ENCODE assay signal across 15 mouse cellular contexts in the genomic region with DNA sequence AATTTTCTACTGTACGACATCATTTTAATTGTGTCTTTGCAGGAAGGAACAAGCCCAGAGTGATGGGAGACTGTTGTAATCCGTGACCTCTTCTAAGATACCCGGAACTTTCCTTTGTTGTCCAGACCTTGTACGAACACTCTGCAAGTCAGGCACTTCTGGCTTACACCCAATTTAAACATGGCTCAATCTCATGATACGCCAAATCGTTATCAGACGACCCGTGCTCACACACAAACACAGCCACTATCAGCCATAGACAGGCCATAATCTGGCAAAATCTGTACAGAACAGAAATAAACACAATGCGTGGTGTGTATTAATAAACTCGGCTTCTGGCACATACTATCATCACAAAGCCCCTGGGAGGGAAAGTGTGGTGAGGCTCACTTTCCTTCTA.
A peak's percentile ranks its signal among the peaks of the same experiment; 100 is the strongest.
DNase-seq lines count a peak whose midpoint lies in the region; ATAC-seq and TF ChIP-seq lines count a peak whose summit lies in the region.
"Had no signal": no experiment of that assay in that cellular context is flagged by ENCODE, and none has a peak within 500 bp of the region (broad histone marks: within the 10 kb centered on the region; RNA-seq: fewer than 3 reads in every experiment).

No protein-coding gene starts in this region.

- no peak overlapping the region for H3K27ac ChIP-seq in heart, embryonic 11.5 days (ENCODE audit: low read depth, low read length)
- no peak overlapping the region for H3K27ac ChIP-seq in lung, embryonic 14.5 days (ENCODE audit: low read depth)
- H3K27ac ChIP-seq: left cerebral cortex, adult 2 months; limb, embryonic 12.5 days; neural tube, embryonic 12.5 days had no signal

- ATAC-seq in heart, embryonic 11.5 days (replicated peaks; ENCODE audit: insufficient number of reproducible peaks, low FRiP score, low TSS enrichment), result peak; percentile 62; the same call in 1 of the 2 replicates
- 0 out of 2 replicates have a peak, but pooled peaks have one; percentile 38 for ATAC-seq in lung, embryonic 14.5 days (ENCODE audit: insufficient read depth)
- ATAC-seq: midbrain, embryonic 16.5 days had no signal

- no peaks in the 10 kb centered on the region for H3K27me3 ChIP-seq in heart, embryonic 11.5 days (ENCODE audit: control insufficient read depth, insufficient read depth, low read length)
- no peaks in the 10 kb centered on the region for H3K27me3 ChIP-seq in lung, embryonic 14.5 days (ENCODE audit: insufficient read depth, low read length)
- H3K27me3 ChIP-seq: limb, embryonic 12.5 days; neural tube, embryonic 12.5 days had no signal

- intact Hi-C loops in heart, postnatal 14 days (cut with DNase I), result no loop called here

- no peak overlapping the region for H3K4me2 ChIP-seq in heart, embryonic 11.5 days
- no peak overlapping the region for H3K4me2 ChIP-seq in lung, embryonic 14.5 days
- H3K4me2 ChIP-seq: limb, embryonic 12.5 days; neural tube, embryonic 12.5 days had no signal

- H3K4me1 ChIP-seq in heart, embryonic 11.5 days (ENCODE audit: control insufficient read depth, insufficient read depth, low read length), result no peaks in the 10 kb centered on the region
- peaks cover 8% of the 10 kb centered on the region; the same call in 1 of the 2 replicates for H3K4me1 ChIP-seq in lung, embryonic 14.5 days (ENCODE audit: insufficient read depth)
- H3K4me1 ChIP-seq: limb, embryonic 12.5 days; neural tube, embryonic 12.5 days had no signal

- no peak for TF ChIP-seq CTCF in lung, embryonic 14.5 days (IDR thresholded peaks at IDR 0.05; ENCODE audit: low read depth)

- H3K9ac ChIP-seq in heart, embryonic 11.5 days (ENCODE audit: low read depth, low read length), result no peak overlapping the region
- H3K9ac ChIP-seq in lung, embryonic 14.5 days, result no peak overlapping the region
- H3K9ac ChIP-seq: limb, embryonic 12.5 days; neural tube, embryonic 12.5 days had no signal

- no peak overlapping the region for H3K4me3 ChIP-seq in heart, embryonic 11.5 days (ENCODE audit: low read depth, low read length)
- no peak overlapping the region for H3K4me3 ChIP-seq in lung, embryonic 14.5 days (ENCODE audit: low read depth, low read length)
- H3K4me3 ChIP-seq: erythroblast, embryonic 14.5 days; left cerebral cortex, adult 2 months; limb, embryonic 12.5 days; neural tube, embryonic 12.5 days had no signal

- H3K9me3 ChIP-seq in heart, embryonic 11.5 days (replicated peaks; ENCODE audit: control insufficient read depth, low read length), result no peaks in the 10 kb centered on the region
- H3K9me3 ChIP-seq in lung, embryonic 14.5 days (ENCODE audit: low read depth, low read length), result no peaks in the 10 kb centered on the region
- H3K9me3 ChIP-seq: limb, embryonic 12.5 days; neural tube, embryonic 12.5 days had no signal

- DNase-seq in heart, adult 8-10 months (ENCODE audit: low spot score), result peak; percentile 35
- no peak for DNase-seq in heart, postnatal 14 days
- peak; percentile 3 to 5 for DNase-seq in adrenal gland, postnatal 36 days
- DNase-seq in lung, embryonic 14.5 days, result peak; percentile 57
- no peak for DNase-seq in thymus, postnatal 10 days (ENCODE audit: low spot score in 2 of 2)
- DNase-seq in frontal cortex, postnatal 25 days (ENCODE audit: low spot score in 2 of 2), result no peak
- DNase-seq in B cell, adult 2 months, result no peak
- DNase-seq: cerebellum, postnatal 10 days; thymus, postnatal 25 days had no signal

- 39% methylated on average over 10 of the region's 10 CpGs for WGBS in heart, embryonic 11.5 days (ENCODE audit: insufficient replicate concordance)
- WGBS in lung, embryonic 14.5 days, result 33% methylated on average over 10 of the region's 10 CpGs

- no peaks in the 10 kb centered on the region for H3K36me3 ChIP-seq in heart, embryonic 11.5 days (ENCODE audit: control insufficient read depth, insufficient read depth, low read length)
- no peaks in the 10 kb centered on the region for H3K36me3 ChIP-seq in lung, embryonic 14.5 days (ENCODE audit: insufficient read depth)
- H3K36me3 ChIP-seq: limb, embryonic 12.5 days; neural tube, embryonic 12.5 days had no signal

Comparison
In these comparisons a context has a peak if more than half of its experiments do, and no peak if none do; other contexts are left out.
1. DNase-seq: peak in heart, adult 8-10 months (single experiment), adrenal gland, postnatal 36 days (2 of 2) and lung, embryonic 14.5 days (single experiment); none in heart, postnatal 14 days (0 of 2), thymus, postnatal 10 days (0 of 2), frontal cortex, postnatal 25 days (0 of 2) and B cell, adult 2 months (0 of 2).